Mouse (Mus musculus) kidney, adult 2 months (tissue): ENCODE data around the gene Sigmar1.

Experiments
- CTCF ChIP-seq: fragments of 200-500 bp; conservative IDR thresholded peaks from 2 replicates; pipeline ENCODE4 v1.5.1; 2011; ENCODE audit warnings: low read depth, mild to moderate bottlenecking, control low read depth, low read length, moderate library complexity, mixed read lengths; ENCODE audit not compliant: insufficient read depth, insufficient read length
- POLR2A ChIP-seq: fragments of 200-500 bp; IDR thresholded peaks from one replicate; pipeline ENCODE4 v1.6.1; 2011; ENCODE audit warnings: low read depth, low read length, control low read depth

GRCm38 (mm10) chr4:41715082-41715481, 40.9 kb downstream of the Sigmar1 start:
- TF ChIP-seq CTCF (no peak), POLR2A (no peak)
